Mouse (Mus musculus) ES-Bruce4 (cell line): ENCODE results near the gene Cnpy1.

Source experiments
- CTCF ChIP-seq: IDR thresholded peaks from one replicate; pipeline ENCODE4 v1.8.1; 2011; ENCODE audit warnings: low read depth, low read length
- EP300 ChIP-seq: IDR thresholded peaks from 2 replicates; pipeline ENCODE4 v1.6.1; 2011; ENCODE audit warnings: low read depth, low read length; ENCODE audit not compliant: insufficient read depth
- POLR2A ChIP-seq: IDR thresholded peaks from one replicate; pipeline ENCODE4 v1.8.1; 2011; ENCODE audit warnings: low read length; ENCODE audit not compliant: insufficient read depth

GRCm38 (mm10) chr5:28199089-28199873, 46.3 kb downstream of the Cnpy1 start:
- TF ChIP-seq CTCF = no peak
- TF ChIP-seq EP300 = peak; percentile 82
- no peak for TF ChIP-seq POLR2A
